Mouse (Mus musculus) ZHBTc4 (cell line): ENCODE results near the gene Nosip.
"Not testable (repeated sequence)": the region's sequence is repeated elsewhere in the genome, so short reads cannot be mapped to it uniquely, and the experiment has no call there.

Experiments
- DNase-seq: peaks from one replicate; pipeline ENCODE4 v3.0.0-alpha.2; 2011; ENCODE audit warnings: low read depth, low spot score

Nosip gene

DNA sequence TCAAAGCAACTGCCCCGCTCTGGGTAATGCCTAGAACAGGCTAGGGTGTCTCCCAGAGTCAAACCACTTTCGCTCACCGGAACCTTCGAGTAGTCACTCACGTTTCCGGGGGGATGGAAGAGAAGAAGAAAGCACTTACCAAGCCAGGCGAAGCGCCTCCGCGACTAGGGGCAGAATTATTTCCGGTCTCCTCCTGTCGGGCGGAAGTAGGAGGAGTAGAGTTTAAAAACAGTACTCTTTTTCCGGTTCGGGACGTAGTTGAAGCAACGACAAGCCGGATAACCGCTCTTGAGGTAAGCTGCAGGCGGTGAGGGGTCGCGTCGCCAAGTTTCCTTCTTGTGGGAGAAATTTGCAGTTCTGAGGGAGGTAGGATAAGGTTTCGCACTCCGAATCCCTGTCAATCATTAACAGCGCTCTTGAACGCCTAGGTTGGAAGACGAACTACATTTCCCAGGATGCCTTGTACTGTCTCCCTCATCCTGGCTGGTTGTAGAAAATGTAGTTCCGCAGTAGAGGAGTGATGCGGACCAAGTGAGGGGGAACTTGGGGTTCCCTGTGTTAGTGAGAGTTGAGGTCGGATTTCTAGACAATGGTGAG is at the start of gene Nosip, which contains the start of gene Prrg2:
Nosip (plus strand) TSS at position 191 of the 597 bp plus-strand sequence.
Prrg2 (minus strand) TSS at position 439 of the 597 bp plus-strand sequence.
- DNase-seq, result peak; percentile 98

DNA sequence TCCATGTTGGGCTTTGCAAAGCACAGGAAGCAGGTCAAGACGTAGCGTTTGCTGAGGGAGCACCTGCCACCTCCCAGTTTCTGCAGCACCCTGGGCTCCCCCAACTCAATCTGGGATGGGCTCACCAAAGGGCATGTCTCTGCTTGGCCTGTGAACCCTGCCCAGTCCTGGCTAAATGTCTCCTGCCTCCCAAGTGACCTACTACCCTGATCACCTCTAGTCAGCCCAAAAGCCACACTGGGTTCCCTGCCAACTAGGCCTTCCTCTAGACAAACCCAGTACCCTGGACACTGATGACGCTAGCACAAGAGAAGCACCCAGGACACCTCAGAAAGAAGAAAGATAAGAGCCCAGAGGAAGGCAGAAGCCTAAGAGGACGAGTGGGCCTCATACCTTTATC is 49.4 kb upstream of the Nosip start:
- no peak for DNase-seq

DNA sequence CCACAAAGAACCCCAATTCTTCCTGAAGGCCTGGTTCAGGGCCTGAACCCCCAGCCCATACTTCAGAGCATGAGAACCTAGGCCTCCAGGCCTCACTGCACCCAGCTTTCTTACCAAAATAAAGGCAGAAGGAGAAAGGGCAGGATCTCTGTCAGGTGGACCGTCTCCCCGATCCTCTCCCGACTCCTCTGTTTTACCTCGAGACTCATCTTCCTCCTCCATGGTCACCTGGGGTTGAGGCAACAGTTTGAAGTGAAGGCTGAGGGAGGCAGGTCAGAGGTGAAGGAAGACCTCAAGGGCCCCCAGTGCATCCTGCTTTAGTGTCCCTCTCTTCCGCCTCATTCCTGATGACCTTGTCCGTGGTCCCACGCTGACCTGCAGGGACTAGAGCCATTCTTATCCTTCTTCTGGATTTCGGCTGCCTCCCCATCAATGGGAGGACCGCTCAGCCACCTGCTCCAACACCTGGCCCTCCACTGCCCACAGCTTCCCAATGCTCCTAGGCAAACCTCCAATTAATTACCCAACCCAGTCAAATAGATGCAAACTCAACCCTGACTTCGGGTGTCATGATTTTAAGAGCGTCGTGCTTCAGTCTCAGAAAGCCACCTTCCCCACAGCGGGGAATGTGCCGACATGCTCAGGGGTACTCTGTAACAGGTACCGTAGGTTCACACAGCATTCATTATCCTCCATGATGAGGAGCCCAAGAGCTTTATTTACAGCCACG is 48.7 kb upstream of the Nosip start:
- DNase-seq, result no peak

DNA sequence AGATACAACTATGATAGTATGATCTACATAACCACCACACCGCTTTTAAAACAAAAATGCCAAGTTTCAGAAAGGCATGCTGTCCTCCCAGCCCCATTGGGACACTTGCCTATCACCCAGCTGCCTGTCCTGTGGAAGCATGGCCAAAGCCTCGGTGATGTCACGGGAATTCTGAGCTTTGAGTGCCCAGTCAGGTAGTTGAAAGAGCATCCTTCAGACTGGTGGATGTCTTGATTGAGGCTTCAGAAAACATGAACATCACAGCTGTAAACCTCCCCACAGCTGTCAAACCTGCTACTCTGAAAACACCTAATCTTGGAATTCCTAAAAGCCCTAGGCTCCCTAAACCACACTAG is 48.2 kb upstream of the Nosip start:
- no peak for DNase-seq

DNA sequence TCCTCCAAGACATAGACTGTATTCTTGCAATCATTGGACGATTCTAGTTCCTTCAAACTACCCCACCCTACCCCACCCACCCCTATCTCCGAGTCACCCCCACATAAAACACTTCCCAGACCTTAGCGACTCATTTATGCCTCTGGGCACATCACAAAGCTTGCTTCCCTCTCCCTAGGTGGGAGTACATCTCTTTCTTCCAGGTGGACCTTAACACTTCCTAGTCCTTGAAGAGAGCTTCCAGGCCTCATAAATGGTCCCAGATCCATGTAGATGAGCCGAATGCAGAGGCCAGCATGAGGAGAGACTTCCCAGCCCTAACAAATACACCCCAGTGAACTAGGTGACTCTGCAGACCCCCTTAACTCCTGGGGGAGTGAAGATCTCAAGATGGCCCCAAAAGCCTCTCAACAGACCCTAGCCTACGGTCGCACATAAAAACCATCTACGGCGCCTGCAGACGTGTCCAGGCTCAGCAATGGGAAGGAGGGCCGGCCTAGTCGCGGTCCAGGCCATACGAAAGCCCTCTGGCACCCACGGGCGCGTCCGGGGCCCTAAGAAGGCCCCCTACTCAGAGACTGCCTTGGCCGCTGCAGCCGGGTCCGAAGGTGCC is 46.8 kb upstream of the Nosip start:
- no peak for DNase-seq

DNA sequence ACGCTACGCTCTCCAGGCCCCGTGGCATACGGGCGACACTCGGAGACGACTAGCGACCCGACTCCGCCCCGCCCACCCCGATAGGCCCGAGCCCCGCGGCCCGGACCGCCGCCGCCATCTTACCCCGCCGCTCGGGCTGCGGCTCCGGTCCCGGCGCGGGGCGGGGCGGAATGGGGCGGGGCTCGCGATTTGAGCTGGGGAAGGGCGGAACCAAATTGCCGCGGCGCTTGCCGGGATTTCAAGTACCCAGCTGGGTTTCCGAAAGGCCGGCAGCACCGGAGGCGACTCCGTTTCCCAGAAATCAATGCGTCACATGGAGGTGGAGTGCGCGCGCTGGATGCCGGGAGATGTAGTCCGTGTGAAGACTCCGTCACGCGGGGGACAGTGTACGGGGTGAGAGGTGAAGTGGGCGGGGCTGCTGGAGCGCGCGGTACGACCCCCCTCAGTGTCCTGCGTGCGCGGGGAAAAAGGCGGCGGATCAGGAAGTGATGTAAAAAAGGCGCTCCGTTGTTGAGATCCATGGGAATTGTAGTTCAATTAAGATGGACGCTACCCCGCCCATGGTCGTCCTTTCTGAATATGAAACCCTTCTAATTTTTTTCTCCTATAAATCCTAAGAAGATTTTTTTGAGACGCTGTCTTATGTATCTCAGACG is 46.1 kb upstream of the Nosip start, which contains the start of gene Scaf1:
Scaf1 (minus strand) TSS at position 407 of the 656 bp plus-strand sequence.
- peak; percentile 100 for DNase-seq

DNA sequence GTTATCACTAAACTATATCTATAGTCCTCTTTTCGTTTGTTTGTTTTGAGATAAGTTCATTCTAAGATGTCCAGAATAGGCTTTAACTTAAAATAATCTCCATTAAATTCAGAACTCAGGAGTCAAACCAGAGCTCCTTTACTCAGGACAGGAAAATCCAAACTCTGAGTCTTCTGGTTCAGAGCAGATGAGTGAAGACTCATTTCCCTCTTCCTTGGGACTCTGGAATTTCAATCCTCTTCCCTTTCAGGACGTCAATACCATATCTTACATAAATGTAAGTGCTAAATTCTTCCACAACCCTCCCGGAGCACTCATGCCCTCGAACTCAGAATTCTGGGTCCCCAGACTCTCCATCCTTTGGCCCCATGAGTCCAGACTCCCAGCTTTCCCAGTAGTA is 45.5 kb upstream of the Nosip start:
- no peak for DNase-seq

DNA sequence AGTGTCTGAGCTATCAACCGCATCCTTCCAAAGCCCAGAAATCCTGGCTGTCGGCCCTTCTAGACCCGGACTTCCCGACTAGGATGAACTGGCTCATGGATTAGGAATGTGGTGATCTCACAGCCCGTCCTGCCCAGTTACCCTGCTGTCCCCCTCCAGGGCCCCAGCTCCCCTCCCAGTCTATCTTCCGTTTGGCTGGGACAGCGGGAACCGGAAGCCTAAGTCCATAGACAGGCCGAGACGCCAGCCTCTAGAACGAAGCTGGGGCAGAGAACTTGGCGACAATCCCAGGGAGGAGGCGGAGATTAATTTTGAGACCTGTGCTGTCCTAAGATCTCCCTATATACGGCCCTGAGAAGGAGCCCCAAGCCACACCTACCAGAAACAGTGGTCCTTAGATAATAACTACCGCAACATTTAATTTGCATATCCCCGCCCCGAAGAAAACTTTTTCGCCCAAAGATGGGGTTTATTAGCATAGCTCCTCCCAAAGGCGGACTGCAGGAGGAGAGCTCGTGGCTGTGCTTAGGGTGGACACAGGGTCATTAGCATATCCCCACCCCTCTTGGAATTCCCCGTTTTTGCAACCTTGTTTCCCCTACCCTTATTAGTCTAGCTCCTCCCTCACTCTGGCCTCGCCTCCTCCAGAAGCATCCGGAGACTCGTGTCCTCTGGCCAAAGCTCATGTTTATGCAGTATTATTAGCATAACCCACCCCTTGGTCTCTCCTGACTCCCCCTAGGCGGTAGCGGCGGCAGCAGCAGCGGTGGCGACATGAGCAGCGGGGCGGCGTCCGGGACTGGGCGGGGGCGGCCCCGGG is 44.8 kb upstream of the Nosip start, which contains the start of gene Rras:
Rras (plus strand) TSS at position 720 of the 820 bp plus-strand sequence.
- DNase-seq, result peak; percentile 99

DNA sequence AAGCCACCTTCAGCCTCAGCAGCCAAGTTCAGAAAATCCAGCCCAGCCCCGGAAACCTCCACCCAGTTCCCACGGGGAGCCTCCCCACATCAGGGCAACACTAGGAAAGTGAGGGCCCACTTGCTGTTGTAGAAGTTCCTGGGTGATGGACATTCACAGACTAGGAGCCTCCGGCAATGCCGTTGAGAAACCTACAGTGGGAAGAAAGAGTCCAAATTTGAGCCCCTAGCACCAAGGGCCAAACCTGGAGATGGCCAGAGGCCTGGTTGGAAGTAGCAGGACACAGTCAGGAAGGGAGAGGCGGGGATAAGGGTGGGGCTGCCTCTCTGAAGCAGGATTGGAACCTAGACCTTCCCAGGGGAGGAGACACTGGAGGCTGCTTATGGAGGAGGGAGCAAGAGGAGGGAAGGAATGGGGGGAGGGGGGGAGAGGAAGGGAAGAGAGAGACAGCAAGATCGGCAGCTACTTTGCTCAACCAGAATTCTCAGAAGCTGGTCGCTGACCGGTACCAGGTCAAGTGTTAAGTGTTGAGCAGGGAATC is 43.1 kb upstream of the Nosip start:
- DNase-seq, result peak; percentile 75

DNA sequence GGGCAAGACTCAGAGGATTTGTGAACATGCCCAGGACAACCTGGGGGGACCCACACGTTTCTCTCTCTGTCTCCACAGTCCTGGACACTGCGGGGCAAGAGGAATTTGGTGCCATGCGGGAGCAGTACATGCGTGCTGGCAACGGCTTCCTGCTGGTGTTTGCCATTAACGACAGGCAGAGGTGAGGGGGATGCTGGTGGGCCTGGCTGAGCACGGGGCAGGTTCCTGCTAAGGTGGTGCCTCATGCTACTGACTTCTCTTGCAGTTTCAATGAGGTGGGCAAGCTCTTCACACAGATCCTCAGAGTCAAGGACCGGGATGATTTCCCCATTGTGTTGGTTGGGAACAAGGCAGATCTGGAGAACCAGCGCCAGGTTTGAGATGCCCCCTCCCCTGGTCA is 42.0 kb upstream of the Nosip start:
- no peak for DNase-seq

DNA sequence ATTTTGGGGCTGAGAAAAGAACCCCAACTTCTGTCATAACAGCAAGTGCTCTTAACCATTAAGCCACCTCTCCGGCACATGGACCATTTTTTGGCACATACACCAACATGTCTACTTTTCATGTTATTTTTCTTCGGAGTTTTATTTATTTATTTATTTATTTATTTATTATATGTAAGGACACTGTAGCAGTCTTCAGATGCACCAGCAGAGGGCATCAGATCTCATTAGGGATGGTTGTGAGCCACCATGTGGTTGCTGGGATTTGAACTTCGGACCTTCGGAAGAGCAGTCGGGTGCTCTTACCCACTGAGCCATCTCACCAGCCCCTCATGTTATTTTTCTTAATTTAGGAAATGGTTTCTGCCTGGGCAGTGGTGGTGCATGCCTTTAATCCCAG is 38.5 kb upstream of the Nosip start:
- not testable (repeated sequence) for DNase-seq

DNA sequence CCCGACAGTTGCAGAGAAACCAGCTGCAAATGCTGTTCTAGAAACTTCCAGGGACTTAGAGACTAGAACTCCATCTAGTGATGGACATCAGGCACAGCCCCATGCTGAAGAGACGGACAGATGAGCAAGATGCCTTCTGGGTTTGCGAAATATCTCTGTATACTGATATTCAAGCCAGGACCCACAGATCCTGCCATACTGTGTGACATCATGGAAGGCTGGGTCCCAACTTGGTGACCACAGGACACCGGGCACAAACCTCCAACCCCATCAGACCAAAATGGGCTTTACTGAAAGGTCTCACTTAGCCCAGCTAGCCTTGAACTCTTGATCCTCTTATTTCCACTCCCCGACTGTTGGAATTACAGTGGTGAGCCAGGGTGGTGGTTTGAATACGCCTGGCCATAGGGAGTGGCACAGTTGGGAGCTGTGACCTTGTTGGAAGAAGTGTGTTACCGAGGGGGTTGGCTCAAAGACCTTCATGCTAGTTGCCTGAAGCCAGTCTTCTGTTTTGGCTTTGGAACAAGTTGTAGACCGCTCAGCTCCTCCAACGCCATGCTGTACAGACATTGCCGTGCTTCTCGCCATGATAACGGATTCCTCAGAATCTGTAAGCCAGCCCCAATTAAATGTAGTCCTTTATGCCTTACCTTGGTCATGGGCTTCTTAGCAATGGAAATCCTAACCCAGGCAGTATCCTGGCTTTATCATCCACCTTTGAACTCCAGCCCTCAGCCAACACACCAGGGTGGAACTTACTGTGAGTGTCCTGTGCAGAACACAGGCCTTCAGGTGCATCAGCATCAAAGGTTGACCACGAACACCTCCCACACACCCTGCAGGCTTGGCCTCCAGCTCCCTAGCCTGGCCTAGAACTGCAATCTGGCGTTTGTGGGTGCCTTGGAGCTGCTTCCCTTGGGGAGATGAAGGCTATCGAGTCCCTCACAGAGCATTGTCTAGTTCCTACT is 37.7 kb upstream of the Nosip start:
- DNase-seq, result peak; percentile 68

DNA sequence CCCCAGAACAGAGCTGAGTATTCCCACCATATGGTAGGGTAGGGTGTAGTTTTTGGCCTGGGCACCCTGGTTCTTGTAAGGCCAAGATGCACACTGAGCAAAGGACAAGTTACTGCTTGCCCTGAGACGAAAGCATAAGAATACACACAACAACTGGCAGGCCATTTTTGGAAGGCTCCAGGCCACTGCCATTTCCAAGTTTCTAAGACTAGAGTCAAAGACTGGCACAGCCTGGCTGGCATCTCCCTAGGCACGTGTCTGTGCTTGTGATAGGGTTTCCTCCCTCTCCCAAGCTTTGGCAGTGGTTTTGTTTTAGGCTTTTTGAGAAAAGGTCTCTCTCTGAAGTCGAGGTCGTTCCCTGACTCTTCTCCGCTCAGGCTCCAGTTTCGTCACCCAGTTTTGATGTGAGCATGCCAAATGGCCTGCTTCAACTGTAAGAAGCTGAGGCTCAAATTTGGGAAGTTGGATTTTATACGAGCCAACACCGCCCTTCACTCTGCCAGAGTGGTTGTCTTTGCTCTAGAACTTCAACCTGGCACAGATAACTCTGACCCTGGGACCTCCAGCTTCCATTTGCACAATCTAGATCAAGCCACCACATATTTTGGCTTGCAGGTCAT is 36.5 kb upstream of the Nosip start:
- DNase-seq, result no peak

DNA sequence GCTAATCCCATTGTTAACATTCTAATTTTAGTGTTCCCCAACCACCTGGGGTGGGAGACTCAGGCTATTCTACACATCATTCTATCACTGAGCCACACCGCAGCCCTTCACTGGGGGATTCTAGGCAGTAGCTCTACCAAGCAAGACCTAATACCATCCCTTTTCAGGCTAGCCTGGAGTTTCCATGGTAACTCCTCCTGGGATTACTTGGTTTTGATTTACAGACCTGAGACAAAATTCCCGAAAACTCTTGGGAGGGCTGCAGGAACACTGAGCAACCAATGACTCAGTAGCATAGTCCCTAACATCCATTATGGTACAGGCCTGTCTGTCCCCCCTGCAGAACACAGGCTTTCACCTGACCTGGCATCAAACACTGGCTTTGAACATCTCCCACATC is 36.0 kb upstream of the Nosip start:
- DNase-seq, result no peak

DNA sequence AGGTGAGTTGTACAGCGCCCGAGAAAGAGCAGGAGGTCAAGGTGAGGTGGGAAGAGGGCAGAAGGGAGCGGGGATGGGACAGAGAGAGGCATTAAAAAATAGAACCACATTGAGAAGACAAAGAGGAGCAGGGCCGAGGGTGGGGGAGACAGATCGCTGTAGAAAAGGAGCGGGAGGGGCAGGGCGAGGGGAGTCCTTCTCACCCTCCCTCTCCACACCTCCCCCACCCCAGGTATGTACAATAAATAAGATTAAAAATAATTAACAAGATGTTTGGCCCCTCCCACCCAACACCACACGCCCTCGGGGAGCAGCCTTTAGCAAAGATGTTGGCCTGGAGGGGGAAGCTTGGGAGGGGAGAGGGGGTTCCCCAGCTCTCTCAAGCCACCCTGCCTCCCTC is 34.5 kb upstream of the Nosip start:
- DNase-seq, result no peak

DNA sequence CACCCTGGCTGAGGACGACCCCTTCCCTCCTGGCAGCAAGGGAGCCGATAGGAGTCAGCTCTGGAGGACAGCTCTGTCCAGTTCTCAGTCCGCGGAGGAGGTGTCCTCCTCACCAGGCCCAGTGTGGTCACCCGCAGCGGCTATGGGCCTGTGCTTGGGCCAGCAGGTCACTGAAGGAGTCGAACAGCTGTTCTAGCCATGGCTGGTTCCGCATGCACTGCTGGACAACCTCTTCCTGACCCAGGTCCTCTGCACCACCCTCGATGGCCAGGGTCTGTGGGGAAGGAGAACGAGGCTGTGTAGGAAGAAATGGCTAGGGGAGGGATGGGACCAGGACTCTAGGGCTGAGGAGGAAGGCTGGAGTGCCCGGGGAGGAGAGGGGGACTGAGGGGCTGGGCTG is 33.9 kb upstream of the Nosip start:
- DNase-seq, result no peak

DNA sequence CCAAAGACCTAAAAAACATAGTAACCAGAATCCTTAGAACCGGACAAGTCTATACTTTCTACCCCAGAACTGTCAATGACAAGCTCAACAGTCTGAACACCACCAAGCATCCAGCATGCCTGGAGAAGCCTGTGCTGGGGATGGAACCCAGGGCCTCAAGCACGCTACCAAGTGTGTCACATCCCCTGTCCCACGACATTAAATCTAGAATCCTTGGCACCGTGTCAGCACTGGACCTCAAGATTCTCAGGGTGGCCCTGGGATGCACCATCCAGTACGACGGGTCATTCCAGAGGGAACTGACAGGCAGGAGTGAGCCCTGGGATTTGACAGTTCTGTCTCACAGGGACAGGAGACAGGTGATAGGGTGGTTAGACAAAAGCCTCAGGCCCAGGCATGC is 32.2 kb upstream of the Nosip start:
- DNase-seq, result no peak

DNA sequence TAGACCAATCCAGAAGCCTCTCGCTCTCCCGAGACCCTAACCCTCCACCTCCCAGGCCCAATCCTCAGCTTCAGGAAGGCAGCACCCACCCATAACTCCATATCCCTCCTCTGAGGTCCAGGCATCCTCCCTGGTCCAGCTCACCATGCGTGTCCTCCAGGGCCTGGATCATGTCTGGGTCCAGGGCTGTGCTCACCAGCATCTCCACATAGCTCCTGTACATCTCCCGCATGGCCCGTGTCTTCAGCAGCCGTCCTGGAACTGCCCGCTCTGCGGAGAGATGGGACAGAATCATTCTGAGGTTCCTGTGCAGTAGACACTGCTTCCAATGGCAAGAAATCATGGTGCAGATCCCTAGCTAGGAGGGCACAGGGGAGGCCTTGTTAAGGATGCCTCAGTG is 31.4 kb upstream of the Nosip start:
- DNase-seq, result no peak

DNA sequence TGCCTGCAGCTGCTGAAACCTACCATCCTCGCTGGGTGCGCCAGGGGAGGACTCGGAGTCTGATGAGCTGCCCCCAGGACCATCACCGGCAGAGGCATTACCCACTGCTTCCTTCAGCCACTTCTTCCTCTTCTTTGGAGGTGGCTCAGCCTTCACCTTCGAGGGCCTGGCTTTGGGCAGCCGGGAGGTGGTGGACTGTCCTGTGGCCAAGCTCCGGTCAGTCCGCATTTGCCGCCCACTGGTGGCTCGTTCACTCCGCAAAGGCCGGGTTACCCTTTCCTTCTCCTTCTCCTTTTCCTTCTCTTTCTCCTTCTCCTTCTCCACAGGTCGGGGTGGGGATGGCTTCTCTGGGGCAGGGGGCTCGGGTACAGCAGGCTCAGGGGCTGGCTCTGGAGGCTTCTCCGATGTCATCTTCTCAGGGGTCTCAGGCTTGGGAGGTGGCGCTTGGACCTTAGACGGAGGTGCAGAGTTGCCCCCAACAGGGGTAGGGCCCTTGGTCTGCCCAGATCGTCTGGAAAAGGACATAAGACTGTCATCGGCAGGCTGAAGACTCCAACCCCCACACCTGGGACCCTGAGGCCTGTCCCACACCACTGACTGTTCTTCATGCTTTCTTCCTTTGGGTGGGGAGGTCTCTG is 28.4 kb upstream of the Nosip start:
- DNase-seq, result no peak
